Mouse (Mus musculus) heart, postnatal 0 days (tissue): Measurements from ENCODE around the gene Sdc4. TPM values are rescaled to one million over a fixed set of nuclear protein-coding genes. Genes with fewer than 3 reads are reported as not detected.

Experiments used
- ATAC-seq: fragments of 200-750 bp; cut with Nextera tagmentation; 2 replicates; pipeline ENCODE4 v1.8.0; 2017; ENCODE audit warnings: low read depth, moderate number of reproducible peaks, moderate library complexity; ENCODE audit not compliant: insufficient read depth
- DNase-seq: peaks from one replicate; pipeline ENCODE4 v3.0.0-alpha.2; 2016; ENCODE audit warnings: low spot score
- H3K27ac ChIP-seq: fragments of 300-500 bp; sonication (generic); 2 replicates; pipeline ENCODE4 v1.5.1; 2014; ENCODE audit warnings: low read depth, mild to moderate bottlenecking
- H3K27me3 ChIP-seq: fragments of 300-500 bp; sonication (generic); 2 replicates; pipeline ENCODE4 v1.6.1; 2014; ENCODE audit warnings: low read length, mixed read lengths; ENCODE audit not compliant: control insufficient read depth, insufficient read depth
- H3K36me3 ChIP-seq: fragments of 300-500 bp; sonication (generic); replicated peaks from 2 replicates; pipeline ENCODE4 v1.6.1; 2014; ENCODE audit warnings: low read length, mixed read lengths; ENCODE audit not compliant: control insufficient read depth, insufficient read depth
- H3K4me1 ChIP-seq: fragments of 300-500 bp; sonication (generic); 2 replicates; pipeline ENCODE4 v1.6.1; 2014; ENCODE audit warnings: antibody characterized with exemption; ENCODE audit not compliant: control insufficient read depth, insufficient read depth
- H3K4me2 ChIP-seq: fragments of 300-500 bp; sonication (generic); 2 replicates; pipeline ENCODE4 v1.6.1; 2014; ENCODE audit warnings: low read depth, mild to moderate bottlenecking, low read length, moderate library complexity
- H3K4me3 ChIP-seq: fragments of 300-500 bp; sonication (generic); 2 replicates; pipeline ENCODE4 v1.5.1; 2014; ENCODE audit warnings: low read depth, low read length
- H3K9ac ChIP-seq: fragments of 300-500 bp; sonication (generic); replicated peaks from 2 replicates; pipeline ENCODE4 v1.6.1; 2014; ENCODE audit warnings: low read depth, low read length, mixed read lengths
- H3K9me3 ChIP-seq: fragments of 300-500 bp; sonication (generic); replicated peaks from 2 replicates; pipeline ENCODE4 v1.6.1; 2016; ENCODE audit warnings: low read length; ENCODE audit not compliant: control insufficient read depth
- CTCF ChIP-seq: IDR thresholded peaks from 2 replicates; pipeline ENCODE4 v1.5.1; 2016; ENCODE audit warnings: antibody characterized with exemption, control low read depth, low read depth
- EP300 ChIP-seq: IDR thresholded peaks from 2 replicates; pipeline ENCODE4 v1.6.1; 2016; ENCODE audit warnings: antibody characterized with exemption, low read depth
- WGBS: fragments of 180-500 bp; shearing (Covaris S2); extraction: QIAGEN DNeasy Blood & Tissue Kit; methylation state at CpG from one replicate; pipeline ENCODE4 v1.1.7; 2014; 5-methylcytosine and 5-hydroxymethylcytosine counted together
- polyA plus RNA-seq: library from polyadenylated mRNA; unstranded; fragments of >200 nt; fragmentation: Nextera tagmentation; extraction: Ambion mirVana; gene quantifications from 2 replicates; pipeline ENCODE4 v1.2.1, GENCODE M21; 2015
- total RNA-seq: library from RNA; depleted of rRNA; stranded (reverse); fragments of >200 nt; gene quantifications from 2 replicates; pipeline ENCODE4 v1.2.3, GENCODE M21; 2014; ENCODE audit warnings: low replicate concordance

Sdc4 gene
- total and polyA plus RNA-seq, 2 experiments from 2014 or later, result 30.7 to 46.5 TPM

GRCm38 (mm10) chr2:164458535-164458934, 14.8 kb upstream of the Sdc4 start:
- H3K36me3 ChIP-seq, result peaks cover 7% of the 10 kb centered on the region; the same call in 1 of the 2 replicates
- peaks cover 40% of the 10 kb centered on the region for H3K4me1 ChIP-seq
- no peak overlapping the region for H3K9ac ChIP-seq
- no peaks in the 10 kb centered on the region for H3K9me3 ChIP-seq
- H3K4me2 ChIP-seq, result no peak overlapping the region
- no peak overlapping the region for H3K4me3 ChIP-seq
- ATAC-seq (no peak), DNase-seq (no peak)
- H3K27ac ChIP-seq, result no peak overlapping the region
- no peaks in the 10 kb centered on the region for H3K27me3 ChIP-seq
- TF ChIP-seq CTCF, result no peak
- no peak for TF ChIP-seq EP300
- WGBS, result 79% methylated on average over 8 of the region's 8 CpGs

- ATAC-seq, result no peak
- Histone ChIP-seq H3K9me3 (no peaks in the 10 kb centered on the region), H3K4me1 (peaks cover 40% of the 10 kb centered on the region), H3K9ac (no peak overlapping the region), H3K4me3 (no peak overlapping the region), H3K27me3 (no peaks in the 10 kb centered on the region), H3K27ac (no peak overlapping the region), H3K36me3 (0 out of 2 replicates have a peak, but pooled peaks cover 5% of the 10 kb centered on the region), H3K4me2 (no peak overlapping the region)
- TF ChIP-seq EP300 (no peak), CTCF (no peak)
- DNase-seq, result no peak
- 43% methylated on average over 7 of the region's 7 CpGs for WGBS
Measured at GRCm38 (mm10) chr2:164457942-164458341, 14.3 kb upstream of the Sdc4 start.

- WGBS, result 11% methylated on average over 7 of the region's 7 CpGs
Measured at GRCm38 (mm10) chr2:164456864-164457300, 13.2 kb upstream of the Sdc4 start, which contains the start of gene Sys1. Sys1 (plus strand) TSS chr2:164456964.

DNA sequence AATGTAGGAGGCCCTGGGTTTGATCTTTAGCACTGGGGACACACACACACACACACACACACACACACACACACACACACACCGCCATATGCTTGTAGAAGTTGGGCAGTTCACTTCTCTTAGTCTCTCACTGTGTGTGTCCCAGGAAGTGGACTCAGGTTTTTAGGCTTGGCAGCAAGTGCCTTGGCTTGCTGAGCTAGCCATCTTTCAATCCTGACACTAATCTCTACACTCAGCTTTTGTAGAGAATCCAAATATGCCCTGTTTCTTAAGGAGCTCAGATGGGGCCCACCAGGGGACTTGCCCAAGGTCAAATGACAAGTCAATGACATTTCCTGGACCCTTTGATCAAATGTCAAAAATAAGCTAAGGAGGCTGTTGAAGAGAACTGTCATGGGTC, 12.7 kb upstream of the Sdc4 start:
- TF ChIP-seq CTCF (no peak), EP300 (no peak)
- H3K36me3 ChIP-seq, result no peaks in the 10 kb centered on the region
- H3K9ac ChIP-seq, result no peak overlapping the region
- DNase-seq (no peak), ATAC-seq (no peak)
- H3K27ac ChIP-seq, result peak overlapping the region; percentile 30; the same call in 1 of the 2 replicates
- H3K4me2 ChIP-seq, result no peak overlapping the region
- WGBS, result 78% methylated on average over 1 of the region's 1 CpGs
- no peaks in the 10 kb centered on the region for H3K27me3 ChIP-seq
- peaks cover 40% of the 10 kb centered on the region for H3K4me1 ChIP-seq
- H3K9me3 ChIP-seq, result no peaks in the 10 kb centered on the region
- H3K4me3 ChIP-seq, result no peak overlapping the region

More at GRCm38 (mm10) chr2:164456864-164457300, 13.2 kb upstream of the Sdc4 start, which contains the start of gene Sys1:
- Histone ChIP-seq H3K27me3 (no peaks in the 10 kb centered on the region), H3K27ac (peak within 1 kb of the TSS; percentile 34), H3K4me2 (peak within 1 kb of the TSS; percentile 28; the same call in 1 of the 2 replicates), H3K9me3 (no peaks in the 10 kb centered on the region), H3K4me3 (no peak within 1 kb of the TSS), H3K36me3 (no peaks in the 10 kb centered on the region), H3K9ac (no peak within 1 kb of the TSS), H3K4me1 (peaks cover 45% of the 10 kb centered on the region)
- TF ChIP-seq EP300 (no peak), CTCF (peak; percentile 16)
- ATAC-seq (no peak), DNase-seq (no peak)

GRCm38 (mm10) chr2:164455421-164456190, 11.9 kb upstream of the Sdc4 start:
- WGBS, result 61% methylated on average over 6 of the region's 6 CpGs
- Histone ChIP-seq H3K4me1 (peaks cover 39% of the 10 kb centered on the region), H3K27me3 (no peaks in the 10 kb centered on the region), H3K9ac (no peak overlapping the region), H3K27ac (peak overlapping the region; percentile 65), H3K4me2 (no peak overlapping the region), H3K4me3 (no peak overlapping the region), H3K36me3 (no peaks in the 10 kb centered on the region), H3K9me3 (no peaks in the 10 kb centered on the region)
- DNase-seq, result peak; percentile 31
- TF ChIP-seq CTCF (no peak), EP300 (0 out of 2 replicates have a peak, but pooled peaks have one; percentile 60)
- no peak for ATAC-seq
